Mouse (Mus musculus) heart, postnatal 36 days (tissue): ENCODE data around the gene Akap2. TPM values are rescaled to one million over a fixed set of nuclear protein-coding genes. Genes with fewer than 3 reads are reported as not detected.
"Not testable (repeated sequence)": the region's sequence is repeated elsewhere in the genome, so short reads cannot be mapped to it uniquely, and the experiment has no call there.

Experiments
- DNase-seq, 2 experiments: peaks; one replicate each; pipeline ENCODE4 v3.0.0; 2021 to 2022
- intact Hi-C: fragments of 180-260 bp; cut with DNase I; formaldehyde crosslinking; loops from one replicate; pipeline ENCODE4 v1.15.1; 2025
- total RNA-seq, 2 experiments: library from RNA; stranded (reverse); gene quantifications; 2 replicates each; pipeline ENCODE4 v1.2.3; 2021

The Akap2 gene
- total RNA-seq, 2 experiments from 2014 or later: 89.4 to 95.7 TPM

GRCm38 (mm10) chr4:57854181-57854580 is 136.7 kb downstream of the Akap2 start:
- intact Hi-C loops: no loop called here
- DNase-seq: no peak

DNA sequence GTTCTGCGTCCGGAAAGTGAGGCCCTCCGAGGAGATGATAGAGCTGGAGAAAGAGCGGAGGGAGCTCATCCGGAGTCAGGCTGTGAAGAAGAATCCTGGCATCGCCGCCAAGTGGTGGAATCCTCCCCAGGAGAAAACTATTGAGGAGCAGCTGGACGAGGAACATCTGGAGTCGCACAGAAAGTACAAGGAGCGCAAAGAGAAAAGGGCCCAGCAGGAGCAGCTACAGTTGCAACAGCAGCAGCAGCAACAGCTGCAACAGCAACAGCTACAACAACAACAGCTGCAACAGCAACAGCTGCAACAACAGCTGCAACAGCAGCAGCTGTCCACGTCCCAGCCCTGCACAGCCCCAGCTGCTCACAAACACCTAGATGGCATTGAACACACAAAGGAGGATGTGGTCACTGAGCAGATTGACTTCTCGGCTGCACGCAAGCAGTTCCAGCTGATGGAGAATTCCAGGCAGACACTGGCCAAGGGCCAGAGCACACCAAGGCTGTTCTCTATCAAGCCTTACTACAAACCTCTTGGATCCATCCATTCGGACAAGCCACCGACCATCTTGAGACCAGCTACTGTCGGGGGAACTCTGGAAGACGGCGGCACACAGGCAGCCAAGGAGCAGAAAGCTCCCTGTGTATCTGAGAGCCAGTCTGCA is 138.0 kb downstream of the Akap2 start:
- no peak for DNase-seq
- intact Hi-C loops: no loop called here

- no peak for DNase-seq
- intact Hi-C loops: no loop called here
Measured at GRCm38 (mm10) chr4:57856673-57857072, 139.2 kb downstream of the Akap2 start.

DNA sequence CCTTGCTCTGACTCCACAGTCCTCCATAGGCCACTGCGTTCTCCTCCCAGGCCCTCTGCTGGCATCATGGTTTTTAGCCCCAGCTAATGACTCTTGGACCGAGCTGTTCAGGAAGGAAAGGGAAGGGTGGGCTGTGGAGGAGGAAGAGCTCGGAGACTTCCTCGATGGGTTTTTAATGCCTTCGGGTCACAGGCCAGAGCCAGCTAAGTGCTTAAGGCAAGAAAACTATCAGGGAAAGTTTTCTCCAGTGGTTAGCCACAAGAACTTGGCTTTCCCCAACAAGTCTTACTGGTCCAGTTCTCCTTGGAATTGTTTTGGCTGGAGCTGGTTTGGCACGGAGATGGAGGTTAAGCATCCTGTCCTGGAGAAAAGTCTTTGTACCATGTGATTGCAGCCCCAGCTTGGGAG is 142.8 kb downstream of the Akap2 start:
- intact Hi-C loops: loop anchor here (1.0 to 5.0 kb wide), 2 partner anchors 13 to 78 kb away; no protein-coding TSS in a partner anchor
- DNase-seq: peak; percentile 59 to 65

- intact Hi-C loops: loop anchor here (5.0 kb wide), 1 partner anchor 79 kb away; no protein-coding TSS in a partner anchor
Measured at GRCm38 (mm10) chr4:57861166-57861565, 143.7 kb downstream of the Akap2 start.

DNA sequence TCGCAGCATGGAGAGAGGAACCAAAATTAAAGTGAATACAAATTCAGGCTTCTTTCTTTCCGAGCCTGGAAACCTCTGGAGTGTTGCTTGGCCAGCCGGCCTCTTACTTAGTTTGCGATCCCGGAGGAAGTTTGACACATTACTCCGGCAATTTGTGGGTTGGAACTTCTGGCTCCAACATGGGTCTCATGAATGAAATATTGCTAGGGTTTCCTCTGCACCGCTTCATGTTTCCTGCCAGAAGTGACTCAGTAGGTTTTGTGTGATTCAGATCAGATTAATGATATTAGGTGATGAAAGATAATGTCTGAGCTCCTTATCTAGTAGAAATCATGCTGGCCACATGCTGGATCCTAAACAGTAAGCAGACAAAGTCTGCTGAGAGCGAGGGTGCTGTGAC is 144.4 kb downstream of the Akap2 start:
- no peak for DNase-seq

More at GRCm38 (mm10) chr4:57861166-57861565, 143.7 kb downstream of the Akap2 start:
- no peak for DNase-seq

DNA sequence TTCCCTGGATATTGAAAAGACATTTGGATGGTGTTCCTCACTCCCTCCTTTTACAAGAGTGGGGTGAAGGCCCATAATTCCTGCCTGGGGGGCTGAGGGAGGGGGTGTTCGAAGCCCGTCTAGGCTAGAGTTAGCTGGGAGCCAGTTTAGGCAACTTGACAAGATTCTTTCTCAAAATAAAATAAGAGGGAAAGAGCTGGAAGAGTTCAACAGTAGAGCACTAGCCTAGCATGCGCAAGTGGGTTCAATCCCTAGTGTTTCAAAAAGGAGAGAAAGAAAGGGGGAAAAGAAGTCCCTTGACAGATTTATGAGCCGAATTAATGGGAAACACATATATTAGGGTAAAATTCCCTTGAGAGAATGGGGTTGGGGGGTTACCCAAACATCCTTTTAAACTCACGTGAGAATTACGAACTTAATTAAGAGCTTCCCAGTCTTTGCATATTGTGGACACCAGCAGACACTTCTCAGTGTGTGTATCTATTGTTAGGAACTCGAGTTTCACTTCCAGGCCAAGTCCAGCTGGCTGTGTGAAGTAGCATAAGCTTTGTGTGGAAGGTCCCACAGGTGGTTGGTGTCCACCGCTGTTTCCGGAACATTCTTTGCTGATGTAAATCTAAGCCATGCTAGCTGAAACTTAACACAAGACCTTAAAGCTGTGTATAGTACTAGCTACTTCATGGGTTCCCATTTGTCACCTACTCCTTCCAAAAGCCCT is 145.0 kb downstream of the Akap2 start:
- intact Hi-C loops: loop anchor here (5.0 kb wide), 1 partner anchor 80 kb away; no protein-coding TSS in a partner anchor
- no peak for DNase-seq

More for the DNA sequence above, 144.4 kb downstream of the Akap2 start:
- intact Hi-C loops: loop anchor here (5.0 kb wide), 1 partner anchor 80 kb away; no protein-coding TSS in a partner anchor

- peak in 1 of 2 experiments; percentile 50 for DNase-seq
- intact Hi-C loops: no loop called here
Measured at GRCm38 (mm10) chr4:57866088-57866487, 148.6 kb downstream of the Akap2 start.

GRCm38 (mm10) chr4:57866990-57867389 is 149.5 kb downstream of the Akap2 start:
- DNase-seq: no peak

GRCm38 (mm10) chr4:57867454-57867853 is 150.0 kb downstream of the Akap2 start:
- intact Hi-C loops: no loop called here
- no peak for DNase-seq

More at GRCm38 (mm10) chr4:57866990-57867389, 149.5 kb downstream of the Akap2 start:
- intact Hi-C loops: no loop called here

DNA sequence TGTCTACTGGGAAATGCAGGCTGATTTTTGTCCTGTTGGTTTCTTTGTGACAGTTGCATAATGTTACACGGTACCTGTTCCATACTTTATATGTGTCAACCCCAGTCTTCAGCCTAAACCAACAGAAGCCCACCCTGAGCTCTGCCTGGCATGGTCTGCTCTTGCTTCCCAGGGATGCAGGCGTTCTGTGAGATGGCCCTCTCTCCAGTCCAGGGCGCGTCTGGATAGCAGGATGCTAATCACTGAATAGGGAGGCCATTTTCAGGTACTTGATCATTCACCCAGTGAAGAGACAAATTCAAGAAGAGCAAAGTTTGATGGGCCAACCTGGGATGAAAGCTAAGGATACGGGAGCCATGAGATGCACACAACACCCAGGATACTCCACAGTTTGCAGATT is 161.7 kb downstream of the Akap2 start:
- no peak for DNase-seq
- intact Hi-C loops: no loop called here

GRCm38 (mm10) chr4:57879804-57880357 is 162.4 kb downstream of the Akap2 start:
- DNase-seq: peak; percentile 81 to 89
- intact Hi-C loops: loop anchor here (2.0 to 5.0 kb wide), 3 partner anchors 98 to 207 kb away; no protein-coding TSS in a partner anchor

DNA sequence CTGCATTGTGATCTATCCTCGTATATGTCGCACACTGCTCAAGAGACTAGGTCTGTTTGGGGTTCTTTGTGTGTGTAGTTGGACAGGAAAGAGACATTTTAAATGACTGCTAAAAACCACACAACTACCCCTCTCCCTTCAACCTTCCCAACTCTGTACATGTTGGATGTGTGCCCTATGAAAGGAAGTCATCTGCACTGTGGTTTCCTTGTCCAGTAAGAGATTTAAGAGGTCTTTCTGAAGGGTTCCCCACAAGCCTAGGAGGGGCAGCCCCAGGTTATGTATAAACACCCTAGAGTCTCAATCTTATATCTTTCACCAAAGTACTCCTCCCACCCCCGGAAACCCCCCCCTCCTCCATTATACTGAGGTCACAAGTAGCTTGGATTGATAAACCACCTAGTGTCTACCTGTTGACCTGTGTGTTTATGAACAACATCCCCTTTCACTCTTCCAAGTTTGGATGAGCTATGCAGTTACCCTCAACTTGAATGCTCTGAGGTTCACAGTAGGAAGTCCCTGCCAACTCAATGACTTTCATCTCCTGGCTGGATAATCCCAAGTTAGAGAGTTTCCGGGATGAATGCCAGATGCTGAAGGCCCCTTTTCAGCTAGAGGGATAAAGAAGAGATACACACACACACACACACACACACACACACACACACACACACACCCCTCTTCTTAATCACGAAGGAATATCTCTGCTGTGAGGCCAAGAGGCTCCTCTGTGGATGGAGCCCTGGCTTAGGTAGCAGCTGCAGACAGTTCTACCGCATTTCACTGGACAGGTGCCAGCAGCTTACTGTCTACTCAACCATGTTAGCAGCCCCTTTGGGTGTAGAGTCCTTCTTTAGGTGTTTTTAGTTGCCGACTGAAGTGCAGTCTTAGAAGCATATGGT is 166.3 kb downstream of the Akap2 start:
- intact Hi-C loops: loop anchor here (1.0 to 5.0 kb wide), 3 partner anchors 15 to 161 kb away; no protein-coding TSS in a partner anchor
- peak in 1 of 2 experiments; percentile 15 for DNase-seq

DNA sequence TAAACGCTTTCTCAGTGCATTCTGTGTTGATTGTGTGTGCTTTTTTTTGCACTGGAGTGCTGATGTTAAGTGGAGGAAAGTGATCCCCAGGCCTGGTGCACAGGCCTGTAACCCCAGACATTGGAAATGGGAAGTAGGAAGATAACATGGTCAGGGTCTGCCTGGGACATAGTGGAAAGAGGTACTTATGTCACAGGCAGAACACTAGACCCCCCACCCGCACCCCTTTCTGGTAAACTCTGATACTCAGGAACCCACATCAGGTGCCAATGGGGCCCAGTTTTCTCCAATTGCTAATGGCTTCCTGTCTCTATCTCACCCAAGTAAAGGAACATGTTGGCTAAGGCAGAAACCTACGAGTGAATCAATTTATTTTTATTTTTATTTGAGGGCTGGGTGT is 167.1 kb downstream of the Akap2 start:
- intact Hi-C loops: loop anchor here (5.0 kb wide), 2 partner anchors 102 to 162 kb away; no protein-coding TSS in a partner anchor
- no peak for DNase-seq

- no peak for DNase-seq
- intact Hi-C loops: no loop called here
Measured at GRCm38 (mm10) chr4:57885186-57885585, 167.7 kb downstream of the Akap2 start.

GRCm38 (mm10) chr4:57886066-57886887 is 168.8 kb downstream of the Akap2 start:
- intact Hi-C loops: no loop called here
- peak in 1 of 2 experiments; percentile 33 for DNase-seq

GRCm38 (mm10) chr4:57886888-57887230 is 169.4 kb downstream of the Akap2 start:
- intact Hi-C loops: no loop called here
- no peak for DNase-seq

- no peak for DNase-seq
- intact Hi-C loops: no loop called here
Measured at GRCm38 (mm10) chr4:57888246-57888645, 170.8 kb downstream of the Akap2 start.

DNA sequence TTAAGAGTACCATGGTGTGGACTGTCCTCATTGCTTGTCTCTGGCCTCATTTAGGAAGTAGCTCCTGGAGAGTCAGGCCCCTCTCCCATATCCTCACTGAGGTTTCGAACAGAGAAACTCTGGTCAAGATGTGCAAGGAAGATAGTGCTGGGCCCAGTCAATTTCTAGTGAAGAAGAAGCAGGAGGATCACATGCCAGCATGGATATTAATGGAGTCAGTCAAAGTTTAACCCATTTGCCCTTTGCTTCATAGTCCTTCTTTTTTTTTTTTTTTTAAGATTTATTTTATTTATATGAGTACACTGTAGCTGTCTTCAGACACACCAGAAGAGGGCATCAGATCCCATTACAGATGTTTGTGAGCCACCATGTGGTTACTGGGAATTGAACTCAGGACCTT is 171.5 kb downstream of the Akap2 start:
- intact Hi-C loops, DNase-seq: not testable (repeated sequence)
